Mouse (Mus musculus) myocyte (in vitro differentiated cells): Measurements from ENCODE around the gene Bhlhe23.

ENCODE experiments used
- CEBPB ChIP-seq: IDR thresholded peaks from 2 replicates; pipeline ENCODE4 v1.6.1; 2011; ENCODE audit warnings: mild to moderate bottlenecking, moderate library complexity; ENCODE audit not compliant: poor library complexity, insufficient read depth, severe bottlenecking
- MAX ChIP-seq: IDR thresholded peaks from one replicate; pipeline ENCODE4 v1.6.1; 2011; ENCODE audit warnings: low read depth, mild to moderate bottlenecking, control low read depth
- POLR2A ChIP-seq: IDR thresholded peaks from one replicate; pipeline ENCODE4 v1.6.1; 2011; ENCODE audit warnings: low read depth, mild to moderate bottlenecking, control low read depth, moderate library complexity; ENCODE audit not compliant: insufficient read length
- TCF3 ChIP-seq: IDR thresholded peaks from one replicate; pipeline ENCODE4 v1.6.1; 2011; ENCODE audit warnings: low read depth, control low read depth; ENCODE audit not compliant: insufficient read length
- USF1 ChIP-seq: IDR thresholded peaks from one replicate; pipeline ENCODE4 v1.6.1; 2011; ENCODE audit warnings: low read depth, mild to moderate bottlenecking, control low read depth, moderate library complexity

DNA sequence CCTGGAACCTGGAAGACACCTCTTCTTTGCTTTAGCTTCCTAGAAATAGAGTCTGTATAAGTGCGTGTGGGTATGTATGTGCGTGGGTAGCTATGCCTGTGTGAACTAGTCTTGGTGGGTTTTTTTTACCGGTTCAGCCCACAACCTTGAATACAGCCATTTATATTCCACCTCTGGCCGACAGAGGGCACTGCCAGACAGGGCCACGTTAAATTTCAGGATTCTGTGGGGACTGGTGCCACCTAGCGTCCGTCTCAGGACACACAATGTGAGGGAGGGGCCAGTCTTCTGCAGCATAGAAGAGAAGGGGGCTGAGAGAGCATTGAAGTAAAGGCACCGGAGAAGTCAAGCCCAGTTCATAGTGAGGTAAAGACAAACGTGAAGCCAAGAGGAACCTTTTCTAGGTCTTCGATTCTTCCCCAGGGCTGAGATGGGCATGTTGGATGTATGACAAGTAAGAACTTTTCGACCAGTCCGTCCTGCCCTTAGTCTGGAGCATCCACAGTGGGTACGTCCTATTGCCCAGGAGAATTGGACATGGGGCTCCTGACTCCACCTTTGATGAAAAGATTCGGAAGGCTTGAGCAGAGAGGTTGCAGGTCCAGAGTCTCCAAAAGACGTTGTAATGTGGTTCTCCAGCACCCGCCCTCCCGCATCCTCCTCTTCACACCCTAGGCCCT, 31.3 kb downstream of the Bhlhe23 start:
- TF ChIP-seq TCF3 (no peak), POLR2A (no peak), USF1 (no peak), MAX (no peak), CEBPB (no peak)
